Mouse (Mus musculus): ENCODE measurements at regions not wholly inside any gene's neighbourhood (a gene's known extent, or its start where the extent isn't known, plus 50 kb on each side); places are given as distances from the start of the nearest gene placed in this dataset.
A peak's percentile ranks its signal among the peaks of the same experiment; 100 is the strongest.
"Not testable (repeated sequence)": the region's sequence is repeated elsewhere in the genome, so short reads cannot be mapped to it uniquely, and the experiment has no call there.

DNA sequence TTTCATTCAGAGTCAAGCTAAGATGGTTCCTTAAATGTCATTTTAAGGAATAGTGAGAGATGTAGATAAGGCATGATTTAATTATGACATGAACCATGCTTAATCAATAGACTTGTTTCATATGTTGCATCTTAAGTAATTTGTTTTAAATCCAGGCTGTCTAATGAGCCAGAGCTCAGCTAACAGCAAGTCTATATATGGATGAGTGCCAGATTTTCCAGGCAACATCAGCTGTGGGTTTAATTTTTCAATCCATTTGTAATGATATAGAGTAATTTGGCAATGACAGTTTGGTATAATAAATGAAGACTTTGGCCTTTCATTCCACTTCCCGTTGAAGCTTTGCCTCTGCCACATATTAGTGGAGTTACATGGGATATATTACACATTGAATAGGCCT, 677.3 kb upstream of the Sorcs1 start:
- DNase-seq (ENCODE audit: low spot score in 2 of 2) = no peak

DNA sequence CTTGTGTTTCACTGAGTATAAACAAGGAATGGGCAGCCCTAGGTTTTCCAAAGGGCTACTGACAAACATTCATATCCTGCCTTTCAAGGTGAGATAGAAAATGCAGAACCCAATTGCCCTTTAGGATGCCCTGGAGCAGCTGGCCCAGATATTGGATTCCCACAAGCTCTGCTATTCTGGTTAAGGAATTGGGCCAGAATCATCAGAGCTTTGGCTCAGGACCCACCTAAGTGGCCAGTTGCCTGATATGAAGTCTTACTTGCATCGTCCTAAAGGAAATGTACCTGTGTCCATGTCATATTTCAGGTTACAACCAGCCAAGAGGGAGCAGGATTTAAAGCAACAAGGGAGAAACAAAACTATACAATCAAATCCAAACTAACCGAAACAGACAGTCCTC, 662.0 kb upstream of the Sorcs1 start:
- no peak for DNase-seq (ENCODE audit: low spot score in 2 of 2)

DNA sequence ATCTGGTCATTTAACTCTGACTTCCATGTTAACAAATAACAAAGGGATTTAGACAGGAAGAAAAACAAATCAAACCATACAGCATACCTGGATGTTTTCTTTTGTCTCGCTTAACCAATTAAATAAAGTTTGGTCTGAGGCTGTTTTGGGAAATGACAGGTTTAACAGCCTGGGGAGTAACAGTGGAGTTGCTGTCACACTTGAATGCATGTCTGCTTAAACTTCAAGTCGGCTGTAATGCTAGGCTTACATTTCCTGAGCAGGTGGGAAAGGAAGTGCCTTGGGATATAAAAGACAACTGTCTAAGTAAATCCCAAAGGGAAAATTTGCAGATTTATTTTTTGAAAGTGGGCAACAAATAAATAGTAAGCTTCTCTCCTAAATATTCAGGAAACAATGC, 651.6 kb upstream of the Sorcs1 start:
- no peak for DNase-seq (ENCODE audit: low spot score in 2 of 2)

DNA sequence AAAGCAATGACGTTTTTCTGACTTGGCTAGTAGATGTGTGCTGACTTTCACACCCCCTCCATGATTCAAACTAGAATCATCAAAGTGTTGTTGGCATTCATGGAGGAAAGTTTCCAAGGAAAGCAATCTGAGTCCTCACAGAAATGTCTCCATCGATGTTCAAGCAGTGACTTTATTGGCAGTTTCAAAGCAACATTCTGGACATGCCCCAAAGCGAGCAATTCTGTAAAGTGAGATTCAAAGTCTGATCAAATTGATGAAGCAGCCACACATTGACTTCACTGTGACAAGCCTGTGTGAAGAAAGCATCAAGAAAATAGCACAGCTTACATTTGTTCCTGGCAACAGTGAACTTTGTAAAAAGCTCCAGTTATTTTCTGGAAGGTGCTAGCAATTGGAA, 625.3 kb upstream of the Sorcs1 start:
- DNase-seq (ENCODE audit: low spot score in 2 of 2) = no peak

DNA sequence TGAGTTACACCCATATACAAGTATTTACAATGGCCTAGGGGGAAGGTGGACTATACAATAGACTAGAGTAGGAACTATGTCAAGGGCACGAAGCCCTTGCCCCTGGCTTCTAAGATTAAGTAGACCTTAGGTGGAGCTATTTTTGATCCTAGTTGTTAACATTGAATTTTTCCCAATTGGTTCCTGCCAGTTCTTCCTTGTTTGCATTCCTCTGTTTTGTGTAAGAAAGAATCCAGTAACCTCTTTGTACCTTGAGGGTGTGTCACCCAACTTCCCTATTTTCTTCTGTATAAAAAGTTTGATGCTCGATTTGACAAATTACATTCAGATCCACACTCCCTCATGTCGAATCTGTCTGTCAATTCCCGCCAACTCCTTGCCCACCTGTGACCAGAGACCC, 618.2 kb upstream of the Sorcs1 start:
- DNase-seq (ENCODE audit: low spot score in 2 of 2) = not testable (repeated sequence)

DNA sequence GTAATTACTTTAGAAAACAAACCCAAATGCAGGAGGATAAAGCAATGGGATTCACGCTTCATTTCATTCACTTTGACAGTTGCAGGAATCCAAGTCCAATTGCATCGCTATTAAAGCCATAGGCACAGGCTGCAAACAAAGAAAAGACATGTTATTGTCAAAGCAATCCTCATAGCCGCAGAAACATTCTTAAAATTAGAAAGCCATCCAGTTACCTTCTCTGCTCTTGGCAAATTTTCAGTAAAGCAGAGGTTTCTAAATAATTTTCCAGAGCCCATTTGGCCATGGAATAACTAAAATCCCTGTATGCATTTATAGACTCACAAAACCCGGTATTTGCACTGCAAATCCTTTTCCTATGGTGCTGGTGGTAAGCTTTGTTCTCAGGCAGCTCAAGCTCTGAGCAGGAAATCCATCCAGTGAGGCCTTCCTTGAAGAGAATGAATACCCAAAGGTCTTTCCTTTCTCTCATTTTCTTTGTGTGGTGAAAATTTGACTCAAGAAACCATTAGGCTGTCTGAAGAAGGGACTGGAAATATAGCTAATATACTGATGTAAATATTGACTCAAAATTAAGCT, 590.6 kb upstream of the Sorcs1 start:
- no peak for DNase-seq (ENCODE audit: low spot score in 2 of 2)

DNA sequence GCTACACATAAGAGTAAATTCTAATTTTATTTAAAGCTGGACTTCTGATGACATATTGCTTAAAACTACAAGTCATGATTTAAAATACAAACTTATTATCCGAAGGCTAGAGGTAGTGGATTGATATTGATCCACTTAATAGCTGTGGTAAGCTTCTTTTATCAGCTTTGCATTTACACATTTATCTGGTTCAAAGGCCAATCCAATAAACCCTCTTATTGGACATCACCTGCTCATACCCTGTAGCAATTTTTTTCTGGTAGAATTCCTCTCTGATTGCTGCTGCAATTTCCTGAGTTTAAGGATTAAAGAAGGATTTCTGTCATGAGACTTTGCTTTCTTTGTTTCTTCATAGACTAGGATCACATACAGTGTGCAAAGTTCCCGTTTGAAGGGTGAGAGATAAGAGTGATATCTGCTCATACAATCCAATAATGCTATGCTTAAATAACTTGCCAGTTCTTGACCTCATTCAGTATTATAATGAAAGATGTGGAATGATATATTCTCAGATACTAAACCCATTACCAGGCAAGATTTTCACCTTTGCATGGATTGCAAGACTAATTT, 561.9 kb upstream of the Sorcs1 start:
- no peak for DNase-seq (ENCODE audit: low spot score in 2 of 2)

DNA sequence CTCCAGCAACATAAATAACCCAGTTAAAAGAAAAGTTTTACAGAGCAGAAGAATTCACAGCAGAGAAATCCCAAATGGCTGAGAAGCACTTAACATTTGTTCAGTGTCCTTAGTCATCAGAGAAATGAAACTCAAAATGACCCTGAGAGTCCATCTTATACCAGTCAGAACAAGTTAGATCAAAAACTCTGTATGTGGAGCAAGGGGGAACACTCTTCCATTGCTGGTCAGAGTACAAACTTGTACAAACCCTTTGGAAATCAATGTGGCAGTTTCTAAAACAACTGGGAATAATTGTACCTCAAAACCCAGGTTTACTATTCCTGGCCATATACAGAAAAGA, 559.7 kb upstream of the Sorcs1 start:
- no peak for DNase-seq (ENCODE audit: low spot score in 2 of 2)

DNA sequence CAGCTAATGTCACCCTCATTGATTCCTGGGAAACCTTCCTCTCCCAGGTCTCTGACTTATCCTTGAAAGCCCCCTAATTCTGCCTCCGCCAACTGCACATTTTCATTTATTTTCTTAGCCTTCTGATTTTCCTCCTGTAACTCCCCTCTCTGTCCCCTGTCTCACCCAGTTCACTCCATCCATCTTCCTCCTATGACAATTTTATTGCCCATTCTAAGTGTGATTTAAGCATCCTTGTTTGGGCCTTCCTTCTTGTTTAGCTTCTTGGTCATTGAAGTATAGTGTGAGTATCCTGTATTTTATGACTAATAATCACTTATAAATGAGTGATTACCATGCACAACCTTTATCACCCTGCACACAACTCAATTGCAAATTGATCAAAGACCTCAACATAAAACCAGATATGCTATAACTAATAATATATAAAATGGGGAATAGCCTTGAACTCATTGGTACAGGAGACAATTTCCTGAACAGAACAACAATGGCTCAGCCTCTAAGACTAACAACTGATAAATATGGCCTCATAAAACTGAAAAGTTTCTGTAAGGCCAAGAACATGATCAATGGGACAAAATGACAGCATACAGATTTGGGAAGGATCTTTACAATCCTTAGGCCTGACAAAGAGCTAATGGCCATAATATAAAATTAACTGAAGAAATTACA, 559.2 kb upstream of the Sorcs1 start:
- no peak for DNase-seq (ENCODE audit: low spot score in 2 of 2)

DNA sequence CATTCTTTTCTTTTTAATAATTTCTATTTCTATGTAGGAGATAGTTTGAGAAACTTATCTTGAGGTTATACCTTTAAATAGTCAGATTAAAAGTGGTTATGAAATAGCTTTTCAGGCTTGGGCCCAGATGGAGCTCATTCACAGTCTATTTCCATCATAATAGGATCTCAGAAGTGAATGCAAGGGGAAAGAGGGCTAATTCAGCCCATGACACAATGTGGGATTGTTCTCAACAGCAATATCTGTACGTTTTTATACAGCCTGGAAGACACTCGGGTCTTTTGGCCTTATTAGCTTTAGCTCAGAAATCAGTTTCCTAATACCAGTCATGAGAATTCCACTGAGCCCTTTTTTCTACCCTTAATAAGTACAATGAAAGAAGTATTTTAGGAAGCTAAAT, 554.1 kb upstream of the Sorcs1 start:
- DNase-seq (ENCODE audit: low spot score in 2 of 2) = no peak

DNA sequence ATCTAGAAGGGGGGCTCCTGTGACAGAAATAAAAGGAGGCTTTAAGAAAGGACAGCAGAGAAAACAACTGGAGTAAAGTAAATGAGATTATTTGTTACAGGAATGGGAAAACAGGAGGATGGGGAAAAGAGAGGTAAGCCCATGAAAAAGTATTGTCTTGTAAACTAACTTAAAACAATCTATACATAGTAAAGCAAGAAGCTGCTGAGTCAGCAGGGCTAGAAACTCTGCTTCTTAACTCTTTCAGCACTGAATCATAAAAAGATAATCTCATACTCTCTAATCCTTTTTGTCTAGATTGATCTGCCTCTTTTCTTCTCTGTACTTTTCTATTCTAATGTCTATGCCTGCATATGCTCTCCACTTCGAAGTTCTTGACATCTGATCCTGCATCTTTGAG, 548.5 kb upstream of the Sorcs1 start:
- no peak for DNase-seq (ENCODE audit: low spot score in 2 of 2)

DNA sequence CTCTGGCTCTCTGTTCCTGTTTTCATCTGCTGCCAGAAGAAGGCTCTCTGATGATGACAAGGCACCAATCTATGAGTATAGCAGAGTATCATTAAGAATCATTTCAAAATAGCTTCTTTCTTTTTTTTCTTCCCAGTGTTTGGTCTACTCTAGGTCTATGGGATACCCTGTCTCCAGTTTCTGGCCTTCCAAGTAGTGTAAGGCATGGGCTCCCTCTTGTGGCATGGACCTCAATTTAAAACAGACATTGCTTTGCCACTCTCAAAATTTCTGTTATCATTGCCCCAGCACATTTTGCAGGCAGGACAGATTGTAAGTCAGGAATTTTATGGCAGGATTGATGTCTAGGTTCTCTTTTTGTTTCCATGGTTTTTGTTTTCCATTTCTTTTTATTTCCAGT, 522.9 kb upstream of the Sorcs1 start:
- DNase-seq (ENCODE audit: low spot score in 2 of 2) = peak; percentile 4 to 6
